ENCODE assay signal across 19 mouse cellular contexts in the genomic region with DNA sequence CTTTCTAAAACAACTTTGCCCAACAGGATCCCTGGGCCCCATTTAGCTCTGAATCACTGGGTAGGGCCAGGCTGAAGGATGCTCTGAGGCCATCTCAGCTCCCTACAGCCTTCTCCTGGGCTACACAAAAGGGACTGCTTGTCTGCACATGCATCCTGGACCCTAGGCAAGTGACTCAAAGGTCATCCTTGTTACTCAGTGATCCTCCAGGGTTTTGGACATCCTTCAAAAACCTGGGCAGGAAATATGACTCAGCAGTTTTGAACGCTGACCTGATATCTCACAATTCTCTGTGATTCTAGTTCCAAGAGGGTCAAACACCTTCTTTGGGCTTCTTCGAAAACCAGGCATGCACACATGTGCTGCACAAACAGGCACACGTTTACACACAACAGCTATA. TPM values are rescaled to one million over a fixed set of nuclear protein-coding genes. Genes with fewer than 3 reads are reported as not detected.
DNase-seq lines count a peak whose midpoint lies in the region; ATAC-seq and TF ChIP-seq lines count a peak whose summit lies in the region.
"Had no signal": no experiment of that assay in that cellular context is flagged by ENCODE, and none has a peak within 500 bp of the region (broad histone marks: within the 10 kb centered on the region; RNA-seq: fewer than 3 reads in every experiment).

No protein-coding gene starts in this region.

- H3K4me3 ChIP-seq in liver, adult 2 months (ENCODE audit: insufficient read depth, low read depth, low read length) = no peak overlapping the region
- no peak overlapping the region for H3K4me3 ChIP-seq in liver, postnatal 0 days (ENCODE audit: low read depth, low read length)
- H3K4me3 ChIP-seq in C2C12 (ENCODE audit: insufficient read depth, poor library complexity, severe bottlenecking) (no peak overlapping the region), ES-E14 (ENCODE audit: insufficient read depth in 1 of 2, low read depth in 1 of 2, low read length in 2 of 2, poor library complexity in 1 of 2, severe bottlenecking in 1 of 2) (no peak overlapping the region)
- no peak overlapping the region for H3K4me3 ChIP-seq in embryonic fibroblast, embryonic 13.5 days (ENCODE audit: insufficient read depth, low read length)
- H3K4me3 ChIP-seq: embryonic facial prominence, embryonic 12.5 days; forebrain, embryonic 15.5 days had no signal

- no peaks in the 10 kb centered on the region for H3K27me3 ChIP-seq in liver, adult 2 months (ENCODE audit: control insufficient read depth, insufficient read depth, low read length)
- H3K27me3 ChIP-seq in liver, postnatal 0 days (ENCODE audit: insufficient read depth, low read length) = no peaks in the 10 kb centered on the region
- H3K27me3 ChIP-seq in C2C12 (ENCODE audit: control insufficient read depth, insufficient read depth, insufficient read length) = no peaks in the 10 kb centered on the region
- H3K27me3 ChIP-seq: embryonic facial prominence, embryonic 12.5 days; forebrain, embryonic 15.5 days had no signal

- no peak for TF ChIP-seq EP300 in liver, postnatal 0 days (IDR thresholded peaks at IDR 0.05; ENCODE audit: low read depth)

- H3ac ChIP-seq in C2C12 (ENCODE audit: control insufficient read depth, insufficient read length, low read depth) = no peak overlapping the region

- peak; percentile 39 for DNase-seq in liver, adult 2 months (ENCODE audit: extremely low read depth, low read depth, low spot score)
- DNase-seq in liver, postnatal 0 days = no peak
- DNase-seq in ES-E14 (ENCODE audit: low read depth, low spot score) = no peak
- no peak for DNase-seq in T-cell, adult 2 months (ENCODE audit: low spot score)
- DNase-seq in left cerebral cortex, postnatal 10 days (ENCODE audit: extremely low spot score in 1 of 2, low spot score in 2 of 2) = no peak
- DNase-seq: cerebellum, adult 9-10 months; gastrocnemius, postnatal 25 days; kidney, adult 18-20 months; kidney, postnatal 25 days; left cerebral cortex, postnatal 4 days; liver; lung, adult 18-20 months had no signal

- H3K79me2 ChIP-seq in liver, adult 2 months (ENCODE audit: control insufficient read depth, insufficient read depth, low read length) = no peaks in the 10 kb centered on the region
- H3K79me2 ChIP-seq in C2C12 (ENCODE audit: control insufficient read depth, insufficient read depth) = no peaks in the 10 kb centered on the region

- no peak for TF ChIP-seq CTCF in liver, adult 2 months (IDR thresholded peaks at IDR 0.05; ENCODE audit: low read depth, low read length)
- TF ChIP-seq CTCF in liver, postnatal 0 days (IDR thresholded peaks at IDR 0.05; ENCODE audit: low read depth) = no peak
- TF ChIP-seq CTCF in C2C12 (IDR thresholded peaks at IDR 0.05; ENCODE audit: control insufficient read depth, insufficient read depth, insufficient read length) = no peak
- TF ChIP-seq CTCF in embryonic fibroblast, embryonic 13.5 days (IDR thresholded peaks at IDR 0.05; ENCODE audit: borderline replicate concordance, insufficient read depth, low read length) = no peak

- intact Hi-C loops in left cerebral cortex, postnatal 10 days (cut with DNase I) = no loop called here

- in situ Hi-C loops in ES-E14 (cut with MboI; ENCODE audit: low sequenced_read_pairs in 2 of 2, unreplicated experiment in 2 of 2) = no loop called here

- ATAC-seq in liver, postnatal 0 days = no peak
- ATAC-seq: forebrain, embryonic 15.5 days had no signal

- H3K79me3 ChIP-seq in C2C12 (ENCODE audit: low read depth) = no peaks in the 10 kb centered on the region

- no peak overlapping the region for H3K9ac ChIP-seq in liver, adult 2 months (ENCODE audit: low read depth, low read length)
- H3K9ac ChIP-seq in liver, postnatal 0 days (replicated peaks) = no peak overlapping the region
- H3K9ac ChIP-seq in ES-E14 (ENCODE audit: insufficient read depth, low read depth, low read length, poor library complexity, severe bottlenecking) = no peak overlapping the region
- H3K9ac ChIP-seq: embryonic facial prominence, embryonic 12.5 days; forebrain, embryonic 15.5 days had no signal

- H3K4me2 ChIP-seq in liver, postnatal 0 days (ENCODE audit: low read depth, low read length) = no peak overlapping the region
- H3K4me2 ChIP-seq: embryonic facial prominence, embryonic 12.5 days; forebrain, embryonic 15.5 days; midbrain, embryonic 11.5 days had no signal

- H3K36me3 ChIP-seq in liver, adult 2 months (ENCODE audit: control insufficient read depth, insufficient read depth, low read length) = no peaks in the 10 kb centered on the region
- no peaks in the 10 kb centered on the region for H3K36me3 ChIP-seq in liver, postnatal 0 days (replicated peaks; ENCODE audit: insufficient read depth, low read length)
- H3K36me3 ChIP-seq in C2C12 (ENCODE audit: control insufficient read depth, insufficient read depth) = peaks cover 61% of the 10 kb centered on the region
- no peaks in the 10 kb centered on the region for H3K36me3 ChIP-seq in ES-E14 (ENCODE audit: control insufficient read depth, insufficient read depth, low read length, poor library complexity, severe bottlenecking)
- H3K36me3 ChIP-seq: embryonic facial prominence, embryonic 12.5 days; forebrain, embryonic 15.5 days had no signal

- H3K27ac ChIP-seq in liver, adult 2 months (replicated peaks; ENCODE audit: insufficient read depth, low read depth, low read length) = no peak overlapping the region
- H3K27ac ChIP-seq in liver, postnatal 0 days (ENCODE audit: low read depth) = no peak overlapping the region
- H3K27ac ChIP-seq in ES-E14 (ENCODE audit: insufficient read depth, low read depth, low read length, poor library complexity, severe bottlenecking) = no peak overlapping the region
- peak overlapping the region; percentile 27; the same call in 1 of the 2 replicates for H3K27ac ChIP-seq in embryonic fibroblast, embryonic 13.5 days (ENCODE audit: insufficient read depth, low read length)
- H3K27ac ChIP-seq: embryonic facial prominence, embryonic 12.5 days; forebrain, embryonic 15.5 days; stomach, postnatal 0 days had no signal

- no peak for TF ChIP-seq POLR2A in liver, adult 2 months (IDR thresholded peaks at IDR 0.05; ENCODE audit: extremely low read depth, insufficient read depth, low read length)
- no peak for TF ChIP-seq POLR2A in embryonic fibroblast, embryonic 13.5 days (IDR thresholded peaks at IDR 0.05; ENCODE audit: low read depth, low read length)

- H3K4me1 ChIP-seq in liver, adult 2 months (ENCODE audit: control insufficient read depth, insufficient read depth, low read length) = no peaks in the 10 kb centered on the region
- H3K4me1 ChIP-seq in liver, postnatal 0 days (ENCODE audit: insufficient read depth) = 0 out of 2 replicates have a peak, but pooled peaks cover 3% of the 10 kb centered on the region
- H3K4me1 ChIP-seq in ES-E14 (ENCODE audit: control insufficient read depth in 2 of 2, insufficient read depth in 2 of 2, low read length in 2 of 2, poor library complexity in 1 of 2) = peaks cover 3 to 18% of the 10 kb centered on the region in 2 experiments; a peak in 2 of 4 replicates
- H3K4me1 ChIP-seq in embryonic fibroblast, embryonic 13.5 days (ENCODE audit: control insufficient read depth, insufficient read depth, low read length) = peaks cover 11% of the 10 kb centered on the region; the same call in 1 of the 2 replicates
- H3K4me1 ChIP-seq: embryonic facial prominence, embryonic 12.5 days; forebrain, embryonic 15.5 days had no signal

- 24% methylated on average over 3 of the region's 3 CpGs for WGBS in liver, adult 2 months
- WGBS in liver, postnatal 0 days (ENCODE audit: insufficient replicate concordance) = 52% methylated on average over 3 of the region's 3 CpGs

- H3K9me3 ChIP-seq in liver, postnatal 0 days (ENCODE audit: low read length) = no peaks in the 10 kb centered on the region
- no peaks in the 10 kb centered on the region for H3K9me3 ChIP-seq in ES-E14 (ENCODE audit: control insufficient read depth, insufficient read depth, low read depth, low read length)
- H3K9me3 ChIP-seq: embryonic facial prominence, embryonic 12.5 days; forebrain, embryonic 15.5 days had no signal

RNA-seq across cellular contexts. Expression of a gene that starts 7.4 kb away (rescaled TPM):
- 46.1 and 52.4 TPM in 2 replicates for total RNA-seq in liver, adult 2 months (2014; rRNA removed)
- polyA plus RNA-seq in liver, adult 2 months (2012; rRNA removed) = 34.3 and 36.1 TPM in 2 replicates
- polyA plus RNA-seq in liver, postnatal 0 days (2015; fragmentation: Nextera tagmentation; extraction: Ambion mirVana) = 99.8 and 112 TPM in 2 replicates
- 206 TPM for polyA plus RNA-seq in C2C12 (2012; fragmentation: generic; extraction: Trizol)
- total RNA-seq in ES-E14 (2012; rRNA removed) = 168 and 195 TPM in 2 replicates
- polyA plus RNA-seq in embryonic fibroblast, embryonic 13.5 days (2011; ENCODE audit: insufficient read length, low read depth, missing spikeins) = 67.7 TPM in 2 replicates
- 10 to 100 TPM; 82.2 to 91.6 TPM for total RNA-seq in left cerebral cortex, postnatal 10 days (2021)

RNA-seq across cellular contexts. Expression of a gene that starts 25.3 kb away (rescaled TPM):
- total RNA-seq in liver, adult 2 months (2014; rRNA removed) = 1.0 and 2.1 TPM in 2 replicates
- polyA plus RNA-seq in liver, adult 2 months (2012; rRNA removed) = 0.70 and 2.0 TPM in 2 replicates
- polyA plus RNA-seq in liver, postnatal 0 days (2015; fragmentation: Nextera tagmentation; extraction: Ambion mirVana) = 2.1 TPM in 2 replicates
- polyA plus RNA-seq in C2C12 (2012; fragmentation: generic; extraction: Trizol) = 37.6 TPM
- 17.4 and 21.7 TPM in 2 replicates for total RNA-seq in ES-E14 (2012; rRNA removed)
- polyA plus RNA-seq in embryonic fibroblast, embryonic 13.5 days (2011; ENCODE audit: insufficient read length, low read depth, missing spikeins) = 20.6 and 39.8 TPM in 2 replicates
- total RNA-seq in left cerebral cortex, postnatal 10 days (2021) = 1 to 10 TPM; 6.8 to 7.9 TPM

RNA-seq across cellular contexts. Expression of a gene that starts 26.8 kb away (rescaled TPM):
- total RNA-seq in liver, adult 2 months (2014; rRNA removed) = 5.3 and 6.7 TPM in 2 replicates
- polyA plus RNA-seq in liver, adult 2 months (2012; rRNA removed) = 9.9 and 14.9 TPM in 2 replicates
- polyA plus RNA-seq in liver, postnatal 0 days (2015; fragmentation: Nextera tagmentation; extraction: Ambion mirVana) = 13.7 and 16.5 TPM in 2 replicates
- polyA plus RNA-seq in C2C12 (2012; fragmentation: generic; extraction: Trizol) = 52.1 TPM
- total RNA-seq in ES-E14 (2012; rRNA removed) = 74.7 and 89.7 TPM in 2 replicates
- polyA plus RNA-seq in embryonic fibroblast, embryonic 13.5 days (2011; ENCODE audit: insufficient read length, low read depth, missing spikeins) = 22.5 and 24.1 TPM in 2 replicates
- total RNA-seq in left cerebral cortex, postnatal 10 days (2021) = 10 to 100 TPM; 11.7 to 13.2 TPM

RNA-seq across cellular contexts. Expression of a gene that starts 26.9 kb away (rescaled TPM):
- total RNA-seq in liver, adult 2 months (2014; rRNA removed) = 3.0 and 3.8 TPM in 2 replicates
- polyA plus RNA-seq in liver, adult 2 months (2012; rRNA removed) = 6.5 and 9.3 TPM in 2 replicates
- 8.8 and 9.2 TPM in 2 replicates for polyA plus RNA-seq in liver, postnatal 0 days (2015; fragmentation: Nextera tagmentation; extraction: Ambion mirVana)
- 7.0 TPM for polyA plus RNA-seq in C2C12 (2012; fragmentation: generic; extraction: Trizol)
- 11.3 and 13.3 TPM in 2 replicates for total RNA-seq in ES-E14 (2012; rRNA removed)
- polyA plus RNA-seq in embryonic fibroblast, embryonic 13.5 days (2011; ENCODE audit: insufficient read length, low read depth, missing spikeins) = 8.1 and 8.8 TPM in 2 replicates
- total RNA-seq in left cerebral cortex, postnatal 10 days (2021) = 10 to 100 TPM in 1 of 2 experiments, 1 to 10 TPM in 1; 9.5 to 11.7 TPM

RNA-seq across cellular contexts. Expression of a gene that starts 54.8 kb away (rescaled TPM):
- not detected in 2 replicates for total RNA-seq in liver, adult 2 months (2014; rRNA removed)
- not detected in 2 replicates for polyA plus RNA-seq in liver, adult 2 months (2012; rRNA removed)
- not detected in 2 replicates for polyA plus RNA-seq in liver, postnatal 0 days (2015; fragmentation: Nextera tagmentation; extraction: Ambion mirVana)
- 0.11 TPM for polyA plus RNA-seq in C2C12 (2012; fragmentation: generic; extraction: Trizol)
- 2.2 and 5.1 TPM in 2 replicates for total RNA-seq in ES-E14 (2012; rRNA removed)
- polyA plus RNA-seq in embryonic fibroblast, embryonic 13.5 days (2011; ENCODE audit: insufficient read length, low read depth, missing spikeins) = not detected in 2 replicates
- not detected for total RNA-seq in left cerebral cortex, postnatal 10 days (2021)
- total RNA-seq: gastrocnemius, postnatal 25 days; left cerebral cortex, postnatal 4 days had no signal
- polyA plus RNA-seq: forebrain, embryonic 15.5 days; heart, postnatal 0 days had no signal
